Mouse (Mus musculus) lung, postnatal 36 days (tissue): ENCODE measurements around the gene Rad23a.

Experiments
- DNase-seq: peaks from one replicate; pipeline ENCODE4 v3.0.0; 2022; ENCODE audit warnings: mixed read lengths

The Rad23a gene

GRCm38 (mm10) chr8:84811303-84811702 is 29.2 kb downstream of the Rad23a start:
- DNase-seq = no peak

- peak; percentile 96 for DNase-seq
Observed at GRCm38 (mm10) chr8:84810896-84811295, 29.6 kb downstream of the Rad23a start.

- no peak for DNase-seq
Observed at GRCm38 (mm10) chr8:84809941-84810280, 30.6 kb downstream of the Rad23a start.

- DNase-seq = no peak
Observed at GRCm38 (mm10) chr8:84809109-84809940, 31.1 kb downstream of the Rad23a start.

- no peak for DNase-seq
Observed at GRCm38 (mm10) chr8:84806031-84806430, 34.4 kb downstream of the Rad23a start.

GRCm38 (mm10) chr8:84799999-84800831 is 40.2 kb downstream of the Rad23a start, which contains the start of gene Nfix:
Gene Nfix (minus strand): TSS chr8:84800344.
- peak; percentile 87 for DNase-seq

- peak; percentile 61 for DNase-seq
Observed at GRCm38 (mm10) chr8:84799136-84799931, 41.1 kb downstream of the Rad23a start.

- DNase-seq = no peak
Observed at GRCm38 (mm10) chr8:84798446-84799135, 41.9 kb downstream of the Rad23a start.

- DNase-seq = no peak
Observed at GRCm38 (mm10) chr8:84797971-84798370, 42.5 kb downstream of the Rad23a start.

GRCm38 (mm10) chr8:84797256-84797797 is 43.1 kb downstream of the Rad23a start:
- DNase-seq = no peak

GRCm38 (mm10) chr8:84794486-84794885 is 46.0 kb downstream of the Rad23a start:
- no peak for DNase-seq

GRCm38 (mm10) chr8:84793791-84794485 is 46.5 kb downstream of the Rad23a start:
- no peak for DNase-seq

- DNase-seq = no peak
Observed at GRCm38 (mm10) chr8:84793134-84793533, 47.3 kb downstream of the Rad23a start.

GRCm38 (mm10) chr8:84792429-84792947 is 48.0 kb downstream of the Rad23a start:
- DNase-seq = no peak

GRCm38 (mm10) chr8:84790537-84790936 is 49.9 kb downstream of the Rad23a start:
- DNase-seq = no peak

- no peak for DNase-seq
Observed at GRCm38 (mm10) chr8:84789855-84790486, 50.5 kb downstream of the Rad23a start.

- DNase-seq = no peak
Observed at GRCm38 (mm10) chr8:84789345-84789744, 51.1 kb downstream of the Rad23a start.

GRCm38 (mm10) chr8:84788896-84789295 is 51.6 kb downstream of the Rad23a start:
- peak; percentile 88 for DNase-seq

GRCm38 (mm10) chr8:84787523-84788302 is 52.8 kb downstream of the Rad23a start:
- no peak for DNase-seq
